Mouse (Mus musculus) liver, postnatal 0 days (tissue): ENCODE measurements around the gene Pdss2. TPM values are rescaled to one million over a fixed set of nuclear protein-coding genes. Genes with fewer than 3 reads are reported as not detected.

Experiments used
- ATAC-seq: fragments of 200-750 bp; cut with Nextera tagmentation; 2 replicates; pipeline ENCODE4 v1.8.0; 2017; ENCODE audit warnings: mild to moderate bottlenecking, moderate library complexity
- DNase-seq: peaks from one replicate; pipeline ENCODE4 v3.0.0-alpha.2; 2016
- H3K27ac ChIP-seq: fragments of 300-500 bp; sonication (generic); 2 replicates; pipeline ENCODE4 v1.5.1; 2014; ENCODE audit warnings: antibody characterized with exemption, moderate library complexity, mild to moderate bottlenecking, low read depth
- H3K27me3 ChIP-seq: fragments of 300-500 bp; sonication (generic); 2 replicates; pipeline ENCODE4 v1.6.1; 2014; ENCODE audit warnings: low read length, control low read depth, mixed read lengths; ENCODE audit not compliant: insufficient read depth
- H3K36me3 ChIP-seq: fragments of 300-500 bp; sonication (generic); replicated peaks from 2 replicates; pipeline ENCODE4 v1.6.1; 2014; ENCODE audit warnings: mild to moderate bottlenecking, control low read depth, low read length, moderate library complexity, mixed read lengths; ENCODE audit not compliant: insufficient read depth
- H3K4me1 ChIP-seq: fragments of 300-500 bp; sonication (generic); 2 replicates; pipeline ENCODE4 v1.6.1; 2014; ENCODE audit warnings: antibody characterized with exemption, mild to moderate bottlenecking, control low read depth; ENCODE audit not compliant: insufficient read depth
- H3K4me2 ChIP-seq: fragments of 300-500 bp; sonication (generic); 2 replicates; pipeline ENCODE4 v1.6.1; 2014; ENCODE audit warnings: low read depth, mild to moderate bottlenecking, low read length, moderate library complexity, mixed read lengths
- H3K4me3 ChIP-seq: fragments of 300-500 bp; sonication (generic); 2 replicates; pipeline ENCODE4 v1.5.1; 2014; ENCODE audit warnings: low read depth, low read length
- H3K9ac ChIP-seq: fragments of 300-500 bp; sonication (generic); replicated peaks from 2 replicates; pipeline ENCODE4 v1.6.1; 2014; ENCODE audit warnings: mild to moderate bottlenecking, moderate library complexity
- H3K9me3 ChIP-seq: fragments of 300-500 bp; sonication (generic); 2 replicates; pipeline ENCODE4 v1.6.1; 2016; ENCODE audit warnings: mild to moderate bottlenecking, control low read depth, low read length, mixed read lengths
- CTCF ChIP-seq: sonication (generic); IDR thresholded peaks from 2 replicates; pipeline ENCODE4 v1.5.1; 2016; ENCODE audit warnings: antibody characterized with exemption, low read depth
- EP300 ChIP-seq: IDR thresholded peaks from 2 replicates; pipeline ENCODE4 v1.6.1; 2016; ENCODE audit warnings: antibody characterized with exemption, low read depth, mild to moderate bottlenecking
- WGBS: fragments of 180-500 bp; shearing (Covaris S2); extraction: QIAGEN DNeasy Blood & Tissue Kit; methylation state at CpG from one replicate; pipeline ENCODE4 v1.1.7; 2014; ENCODE audit not compliant: insufficient replicate concordance; 5-methylcytosine and 5-hydroxymethylcytosine counted together
- polyA plus RNA-seq: library from polyadenylated mRNA; unstranded; fragments of >200 nt; fragmentation: Nextera tagmentation; extraction: Ambion mirVana; gene quantifications from 2 replicates; pipeline ENCODE4 v1.2.1, GENCODE M21; 2015

Pdss2 gene
- polyA plus RNA-seq, 1 experiment from 2014 or later = 4.5 TPM

DNA sequence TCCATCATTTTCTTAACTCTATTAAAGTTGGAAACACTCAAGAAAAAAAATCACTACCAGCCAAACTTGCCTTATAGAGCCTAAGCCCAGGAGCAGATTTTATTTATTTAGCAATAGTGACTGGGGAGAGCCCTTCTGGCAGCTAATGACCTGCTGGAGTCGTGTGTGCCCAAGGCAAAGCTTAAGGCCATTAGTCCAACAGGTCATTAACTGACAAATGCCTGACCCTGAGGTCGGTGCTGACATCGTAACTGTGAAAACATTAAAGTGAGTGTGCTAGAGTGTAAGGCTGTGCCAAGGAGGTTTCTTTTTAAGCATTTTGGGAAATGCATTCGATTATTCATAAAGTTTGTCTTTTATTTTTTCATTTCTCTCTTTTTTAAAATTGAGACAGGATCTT is 136.6 kb downstream of the Pdss2 start:
- Histone ChIP-seq H3K36me3 (0 out of 2 replicates have a peak, but pooled peaks cover 2% of the 10 kb centered on the region), H3K4me1 (no peaks in the 10 kb centered on the region), H3K9ac (no peak overlapping the region), H3K27me3 (no peaks in the 10 kb centered on the region), H3K4me3 (no peak overlapping the region), H3K27ac (no peak overlapping the region), H3K4me2 (no peak overlapping the region), H3K9me3 (no peaks in the 10 kb centered on the region)
- TF ChIP-seq CTCF (no peak), EP300 (no peak)
- peak; percentile 66 for ATAC-seq
- WGBS = 61% methylated on average over 4 of the region's 4 CpGs
- no peak for DNase-seq

DNA sequence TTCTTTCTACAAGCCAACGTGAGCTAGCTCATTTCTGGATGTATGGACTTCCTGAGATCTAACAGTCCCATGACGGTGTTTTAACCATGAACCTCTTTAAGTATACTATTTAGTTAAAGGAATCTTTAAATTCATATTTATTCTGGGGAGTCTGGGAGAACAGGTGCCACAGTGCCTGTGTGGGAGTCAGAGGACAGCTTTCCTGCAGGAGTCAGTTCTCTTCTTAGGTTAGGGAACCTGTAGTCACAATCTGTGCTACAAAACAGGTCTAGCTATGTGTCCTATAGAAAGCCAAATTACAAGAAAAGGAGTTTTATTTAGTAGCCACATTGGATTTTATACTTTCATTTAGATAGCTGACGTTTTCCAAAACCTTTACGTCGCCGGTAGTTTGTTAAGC is 141.7 kb downstream of the Pdss2 start:
- Histone ChIP-seq H3K4me2 (no peak overlapping the region), H3K36me3 (no peaks in the 10 kb centered on the region), H3K4me1 (no peaks in the 10 kb centered on the region), H3K27ac (no peak overlapping the region), H3K4me3 (no peak overlapping the region), H3K9ac (no peak overlapping the region), H3K27me3 (no peaks in the 10 kb centered on the region), H3K9me3 (no peaks in the 10 kb centered on the region)
- WGBS = 81% methylated on average over 6 of the region's 6 CpGs
- no peak for TF ChIP-seq CTCF
- TF ChIP-seq EP300 = no peak
- no peak for DNase-seq
- ATAC-seq = no peak

DNA sequence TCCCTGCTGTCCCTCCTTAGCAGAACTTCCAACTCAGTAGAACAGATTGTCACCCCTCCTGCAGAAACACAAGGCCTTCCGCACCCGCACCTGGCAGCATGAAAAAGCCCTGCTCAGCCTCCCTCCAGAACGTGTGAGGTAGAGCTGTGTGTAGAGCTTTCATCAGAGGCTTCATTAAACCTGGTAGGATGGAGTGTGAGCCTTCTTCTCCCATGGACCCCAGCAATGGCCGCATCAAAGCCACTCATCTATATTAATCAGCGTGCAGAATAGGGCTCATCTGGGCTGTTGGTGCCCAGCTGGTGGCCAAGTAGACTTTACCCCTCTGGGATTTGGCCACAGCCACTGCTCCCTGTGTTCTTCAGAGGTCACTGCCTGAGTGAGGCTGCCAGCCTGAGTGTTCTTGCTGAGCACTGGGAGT is 142.2 kb downstream of the Pdss2 start:
- DNase-seq (no peak), ATAC-seq (no peak)
- Histone ChIP-seq H3K4me1 (no peaks in the 10 kb centered on the region), H3K9me3 (no peaks in the 10 kb centered on the region), H3K27me3 (no peaks in the 10 kb centered on the region), H3K4me2 (no peak overlapping the region), H3K36me3 (no peaks in the 10 kb centered on the region), H3K27ac (no peak overlapping the region), H3K4me3 (no peak overlapping the region), H3K9ac (no peak overlapping the region)
- WGBS = 84% methylated on average over 5 of the region's 5 CpGs
- TF ChIP-seq CTCF = no peak
- no peak for TF ChIP-seq EP300

- no peak overlapping the region for H3K27ac ChIP-seq
- H3K4me2 ChIP-seq = no peak overlapping the region
- WGBS = 91% methylated on average over 4 of the region's 4 CpGs
- no peak for TF ChIP-seq EP300
- no peak for TF ChIP-seq CTCF
- no peaks in the 10 kb centered on the region for H3K4me1 ChIP-seq
- no peaks in the 10 kb centered on the region for H3K27me3 ChIP-seq
- H3K36me3 ChIP-seq = no peaks in the 10 kb centered on the region
- H3K4me3 ChIP-seq = no peak overlapping the region
- ATAC-seq = no peak
- DNase-seq = no peak
- H3K9me3 ChIP-seq = no peaks in the 10 kb centered on the region
- H3K9ac ChIP-seq = no peak overlapping the region
Measured at GRCm38 (mm10) chr10:43365909-43366308, 144.6 kb downstream of the Pdss2 start.

DNA sequence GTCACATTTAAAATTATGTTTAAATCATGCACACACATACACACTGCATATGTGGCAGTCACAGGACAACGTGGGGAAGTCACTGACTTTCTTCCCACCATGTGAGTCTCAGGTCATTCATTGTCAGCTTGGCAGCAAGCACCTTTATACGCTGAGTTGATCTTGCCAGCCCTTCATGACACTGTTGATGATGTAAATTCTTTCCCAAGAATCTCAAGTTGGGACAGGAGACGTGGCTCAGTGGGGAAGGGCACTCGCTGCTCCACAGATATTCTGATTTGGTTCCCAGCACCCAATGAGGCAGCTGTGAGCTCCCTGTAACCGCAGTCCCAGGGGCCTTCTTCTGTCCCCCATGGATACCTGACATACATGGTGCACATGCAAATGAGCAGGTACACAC is 147.3 kb downstream of the Pdss2 start:
- Histone ChIP-seq H3K27ac (no peak overlapping the region), H3K27me3 (no peaks in the 10 kb centered on the region), H3K9me3 (no peaks in the 10 kb centered on the region), H3K9ac (no peak overlapping the region), H3K36me3 (no peaks in the 10 kb centered on the region; the same call in 1 of the 2 replicates), H3K4me3 (no peak overlapping the region), H3K4me2 (no peak overlapping the region), H3K4me1 (no peaks in the 10 kb centered on the region)
- no peak for DNase-seq
- 90% methylated on average over 5 of the region's 5 CpGs for WGBS
- TF ChIP-seq CTCF (no peak), EP300 (no peak)
- no peak for ATAC-seq

GRCm38 (mm10) chr10:43372315-43372714 is 151.0 kb downstream of the Pdss2 start:
- 56% methylated on average over 7 of the region's 7 CpGs for WGBS
- peak overlapping the region; percentile 26; the same call in 1 of the 2 replicates for H3K4me2 ChIP-seq
- H3K27me3 ChIP-seq = no peaks in the 10 kb centered on the region
- no peak overlapping the region for H3K4me3 ChIP-seq
- no peak for DNase-seq
- no peaks in the 10 kb centered on the region for H3K9me3 ChIP-seq
- H3K4me1 ChIP-seq = no peaks in the 10 kb centered on the region
- no peak overlapping the region for H3K9ac ChIP-seq
- no peak for ATAC-seq
- H3K36me3 ChIP-seq = peaks cover 3% of the 10 kb centered on the region; the same call in 1 of the 2 replicates
- no peak overlapping the region for H3K27ac ChIP-seq
- TF ChIP-seq EP300 (no peak), CTCF (no peak)

DNA sequence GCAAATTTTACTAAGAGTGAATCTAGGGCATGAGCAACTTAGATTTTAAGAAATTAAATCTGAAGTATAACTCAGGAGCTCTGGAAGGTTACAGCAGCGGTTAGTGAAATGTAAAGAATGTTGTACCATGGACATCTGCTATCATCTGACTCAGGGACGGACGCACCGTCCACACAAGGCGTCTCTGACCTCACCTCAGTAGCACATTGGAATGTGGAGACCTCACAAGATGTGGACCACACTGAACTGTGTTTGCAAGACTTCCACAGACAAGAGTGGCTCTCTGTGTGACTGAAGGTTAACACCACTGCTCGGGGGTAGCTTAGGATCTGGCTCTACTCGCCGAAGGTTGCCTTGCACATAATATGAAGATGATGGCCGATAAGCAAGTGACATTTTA is 151.7 kb downstream of the Pdss2 start:
- Histone ChIP-seq H3K9me3 (no peaks in the 10 kb centered on the region), H3K4me2 (no peak overlapping the region), H3K27me3 (no peaks in the 10 kb centered on the region), H3K4me1 (no peaks in the 10 kb centered on the region; the same call in 1 of the 2 replicates), H3K9ac (no peak overlapping the region), H3K4me3 (no peak overlapping the region), H3K36me3 (peaks cover 3% of the 10 kb centered on the region; the same call in 1 of the 2 replicates), H3K27ac (no peak overlapping the region)
- DNase-seq = no peak
- 90% methylated on average over 9 of the region's 9 CpGs for WGBS
- no peak for TF ChIP-seq CTCF
- no peak for ATAC-seq
